Mouse (Mus musculus): ENCODE data around the gene Fasl. TPM values are rescaled to one million over a fixed set of nuclear protein-coding genes. Genes with fewer than 3 reads are reported as not detected.

Gene Fasl
- polyA plus RNA-seq, 1 experiment from 2014 or later = 0.24 TPM

DNA sequence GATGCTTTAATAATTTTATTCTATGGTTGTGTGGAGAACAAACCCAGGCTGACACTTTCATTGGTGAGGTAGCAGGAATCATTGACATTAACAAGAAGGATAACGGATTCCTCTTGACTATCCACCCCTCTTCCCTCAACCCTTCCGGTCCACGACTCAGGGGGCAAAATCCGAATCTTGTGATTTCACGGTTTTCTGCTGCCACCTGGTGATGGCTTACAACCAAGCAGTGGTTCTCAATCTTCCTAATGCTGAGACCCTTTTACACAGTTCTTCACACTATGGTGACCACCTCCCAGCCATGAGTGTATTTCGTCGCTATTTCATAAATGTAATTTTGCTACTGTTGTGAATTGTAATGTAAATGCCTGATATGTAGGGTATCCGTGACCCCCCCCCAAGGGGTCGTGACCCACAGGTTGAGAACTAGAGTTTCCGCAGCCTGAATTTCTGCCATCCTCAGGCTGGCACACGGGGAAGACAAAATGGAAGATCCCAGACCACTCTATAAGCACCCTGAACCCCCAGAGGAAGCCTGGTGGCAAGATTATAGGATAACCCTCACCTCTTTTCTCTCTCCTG, 52.7 kb downstream of the Fasl start:
- Histone ChIP-seq H3K4me3 (no peak overlapping the region), H3K9ac (no peak overlapping the region), H3K27ac (no peak overlapping the region), H3K4me1 (replicated peaks) (no peaks in the 10 kb centered on the region), H3K27me3 (no peaks in the 10 kb centered on the region), H3K36me3 (no peaks in the 10 kb centered on the region), H3K9me3 (replicated peaks) (no peaks in the 10 kb centered on the region), H3K4me2 (no peak overlapping the region)
- no peak for ATAC-seq (replicated peaks; ENCODE audit: insufficient number of reproducible peaks, insufficient read depth, low FRiP score, low read depth)
- WGBS = 49% methylated on average over 11 of the region's 11 CpGs

DNA sequence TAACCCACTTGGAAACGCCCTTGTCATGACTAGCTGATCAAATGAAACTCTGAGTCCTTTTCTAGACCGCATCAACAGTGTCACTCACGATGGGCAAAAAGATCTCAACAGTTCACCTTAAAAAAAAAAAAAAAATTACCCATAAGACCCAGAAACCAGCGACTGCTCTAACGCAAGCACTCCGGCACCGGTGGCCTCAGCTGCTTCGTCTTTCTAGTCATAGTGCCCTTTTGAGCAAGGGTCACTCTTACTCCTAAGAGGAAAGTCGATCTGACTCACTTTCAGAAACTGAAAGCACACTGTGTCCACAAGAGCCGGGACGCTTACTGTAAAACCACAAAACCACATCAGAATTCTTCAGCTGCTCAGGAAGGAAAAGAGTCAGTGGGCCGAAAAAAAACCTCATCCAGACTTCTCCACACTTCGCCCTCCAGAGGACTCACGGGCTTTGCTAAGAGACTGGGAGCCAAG, 53.5 kb downstream of the Fasl start:
- no peak for ATAC-seq (replicated peaks; ENCODE audit: insufficient number of reproducible peaks, insufficient read depth, low FRiP score, low read depth)
- WGBS = 66% methylated on average over 14 of the region's 14 CpGs

DNA sequence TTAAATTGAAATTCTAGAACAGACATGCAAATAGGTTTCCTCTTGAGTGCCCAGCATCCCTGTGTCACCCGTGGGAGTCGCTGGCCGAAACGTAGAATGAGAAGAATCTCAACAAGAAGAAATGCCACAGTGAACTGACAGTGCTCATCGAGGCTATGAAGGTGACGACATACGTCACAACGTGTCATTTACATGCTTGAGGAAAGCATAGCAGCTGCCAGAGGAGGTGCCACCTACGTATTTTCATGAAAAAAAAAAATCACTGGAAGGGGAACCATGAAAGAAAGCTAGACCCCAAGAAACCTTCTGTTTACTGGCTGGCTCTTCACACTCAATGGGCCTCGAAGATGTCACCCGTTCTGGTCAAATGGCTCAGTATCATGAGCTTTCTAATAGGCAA, 54.0 kb downstream of the Fasl start:
- ATAC-seq (replicated peaks; ENCODE audit: insufficient number of reproducible peaks, insufficient read depth, low FRiP score, low read depth) = no peak
- Histone ChIP-seq H3K4me1 (replicated peaks) (no peaks in the 10 kb centered on the region), H3K27me3 (no peaks in the 10 kb centered on the region), H3K36me3 (no peaks in the 10 kb centered on the region), H3K9me3 (replicated peaks) (no peaks in the 10 kb centered on the region), H3K9ac (no peak overlapping the region), H3K4me2 (no peak overlapping the region), H3K4me3 (no peak overlapping the region), H3K27ac (no peak overlapping the region)
- 71% methylated on average over 11 of the region's 11 CpGs for WGBS

More for the DNA sequence above, 53.5 kb downstream of the Fasl start:
- H3K9me3 ChIP-seq (replicated peaks) = no peaks in the 10 kb centered on the region
- no peaks in the 10 kb centered on the region for H3K27me3 ChIP-seq
- H3K36me3 ChIP-seq = no peaks in the 10 kb centered on the region
- no peak overlapping the region for H3K4me3 ChIP-seq
- H3K4me2 ChIP-seq = no peak overlapping the region
- H3K27ac ChIP-seq = no peak overlapping the region
- H3K4me1 ChIP-seq (replicated peaks) = no peaks in the 10 kb centered on the region
- H3K9ac ChIP-seq = no peak overlapping the region

Other genes with a start within 250 kb of the Fasl start
- gene Suco, start 88.2 kb upstream of the Fasl start, polyA plus RNA-seq (2015; fragmentation: Nextera tagmentation; extraction: Ambion mirVana) = 11.6 and 13.4 TPM in 2 replicates
- 25.4 and 29.3 TPM in 2 replicates for gene Pigc, start 180.7 kb upstream of the Fasl start, polyA plus RNA-seq (2015; fragmentation: Nextera tagmentation; extraction: Ambion mirVana)
- not detected in 2 replicates for gene 4930558K02Rik, start 191.1 kb upstream of the Fasl start, polyA plus RNA-seq (2015; fragmentation: Nextera tagmentation; extraction: Ambion mirVana)